Mouse (Mus musculus) heart, postnatal 25 days (tissue): Measurements from ENCODE around the gene Zbtb37. TPM values are rescaled to one million over a fixed set of nuclear protein-coding genes. Genes with fewer than 3 reads are reported as not detected.

Experiments
- DNase-seq: peaks from one replicate; pipeline ENCODE4 v3.0.0; 2022; ENCODE audit warnings: low spot score
- intact Hi-C: fragments of 180-260 bp; cut with DNase I; formaldehyde crosslinking; loops from one replicate; pipeline ENCODE4 v1.15.1; 2025
- total RNA-seq, 2 experiments: library from RNA; stranded (reverse); gene quantifications; 2 replicates each; pipeline ENCODE4 v1.2.3; 2021

Gene Zbtb37
- total RNA-seq = 10 to 100 TPM; 10.3 to 12.0 TPM

DNA sequence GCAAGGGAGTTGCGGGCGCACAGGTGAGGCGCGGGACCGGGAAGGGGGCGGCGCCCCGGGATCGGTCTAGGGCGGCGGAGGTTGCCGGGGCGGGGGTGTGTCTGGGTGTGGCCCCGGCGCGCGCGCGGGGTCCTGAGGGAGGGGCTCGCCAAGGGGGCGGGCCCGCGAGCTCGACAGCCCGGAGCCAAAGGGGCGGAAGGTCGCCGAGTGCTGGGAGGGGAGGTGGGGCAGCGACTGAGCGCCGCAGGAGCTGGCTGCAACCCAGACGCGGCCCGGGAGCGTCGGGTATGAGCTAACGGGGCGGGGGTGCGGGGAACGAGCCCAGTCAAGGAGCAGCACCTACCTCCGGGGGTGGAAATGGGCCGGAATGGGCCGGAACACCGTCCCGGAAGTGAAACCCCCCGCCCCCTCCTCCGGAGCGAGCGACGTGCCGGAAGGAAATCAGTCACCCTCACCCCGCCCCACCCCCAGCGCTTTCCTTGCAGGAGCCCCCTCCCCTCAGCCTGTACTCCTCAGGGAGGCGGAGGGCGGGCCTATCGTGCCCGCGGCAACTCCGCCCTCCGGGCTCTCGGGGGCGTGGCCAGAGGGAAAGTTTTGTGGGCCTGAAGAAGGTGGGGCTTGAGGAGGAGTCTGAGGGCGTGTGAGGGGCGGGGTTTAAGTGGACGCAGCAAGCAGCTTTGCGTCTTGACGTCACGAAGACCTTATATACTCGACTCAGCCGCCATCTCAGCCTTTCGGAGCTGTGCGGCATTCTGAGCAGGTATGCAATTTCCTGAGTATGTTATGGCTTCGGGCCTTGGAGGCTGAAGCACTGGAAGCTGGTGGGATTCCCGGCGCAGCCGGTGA, at the start of gene Zbtb37:
Gene Zbtb37, minus strand, starts transcription at position 415 of the 846 bp plus-strand sequence.
- intact Hi-C loops = loop anchor here (5.0 kb wide), 2 partner anchors 98 to 242 kb away; partner anchors contain the start of genes Klhl20 and Rabgap1l
- DNase-seq = peak; percentile 96

DNA sequence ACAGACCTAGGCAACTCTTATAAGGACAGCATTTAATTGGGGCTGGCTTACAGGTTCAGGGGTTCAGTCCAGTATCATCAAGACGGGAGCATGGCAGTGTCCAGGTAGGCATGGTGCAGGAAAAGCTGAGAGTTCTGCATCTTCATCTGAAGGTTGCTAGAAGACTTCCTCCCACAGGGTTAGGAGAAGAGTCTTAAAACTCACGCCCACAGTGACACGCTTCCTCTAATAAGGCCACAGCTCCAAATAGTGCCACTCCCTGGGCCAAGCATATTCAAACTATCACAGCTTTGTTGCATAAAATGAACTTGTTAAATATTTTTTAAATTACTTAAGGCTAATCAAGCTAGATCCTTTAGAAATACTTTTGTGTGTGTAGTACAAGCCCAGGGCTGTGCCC, 42.6 kb upstream of the Zbtb37 start:
- DNase-seq = no peak
- intact Hi-C loops = no loop called here

DNA sequence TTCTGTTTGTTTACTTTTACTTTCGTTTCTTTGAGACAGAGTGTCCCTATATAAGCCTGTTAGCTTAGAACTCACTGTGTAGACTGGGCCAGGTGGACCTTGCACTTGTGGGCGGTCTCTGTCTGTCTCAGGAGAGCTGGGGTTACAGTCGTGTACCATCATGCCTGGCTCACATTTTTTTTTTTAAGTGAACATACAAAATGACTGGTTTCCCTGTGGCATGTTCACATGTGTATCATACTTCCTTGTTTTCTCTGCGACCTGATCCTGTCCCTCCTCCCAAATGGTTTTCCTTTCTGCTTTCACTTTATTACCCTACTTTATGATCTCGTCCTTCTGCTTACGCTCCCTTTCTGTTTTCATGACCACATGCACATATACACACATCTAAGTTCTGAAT, 41.6 kb upstream of the Zbtb37 start:
- DNase-seq = no peak
- intact Hi-C loops = no loop called here

DNA sequence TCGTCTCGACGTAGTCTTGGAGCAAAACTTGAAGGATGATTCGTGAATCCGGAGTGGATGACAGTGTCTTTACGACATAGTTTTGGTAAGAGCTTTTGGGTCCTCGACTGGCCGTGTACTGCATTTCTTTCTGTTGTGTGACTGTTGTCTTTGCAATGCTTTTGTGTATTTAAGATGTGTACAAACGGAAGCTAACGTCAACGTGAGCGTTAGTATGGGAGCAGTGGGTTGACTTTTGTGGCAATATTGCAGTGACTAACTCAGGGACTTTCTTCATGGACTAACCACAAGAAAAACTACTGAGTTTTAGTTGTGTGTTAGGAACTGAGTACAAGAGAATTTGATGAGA, 36.6 kb upstream of the Zbtb37 start:
- intact Hi-C loops = loop anchor here (2.0 kb wide), 1 partner anchor 34 kb away; no protein-coding TSS in a partner anchor
- DNase-seq = no peak

DNA sequence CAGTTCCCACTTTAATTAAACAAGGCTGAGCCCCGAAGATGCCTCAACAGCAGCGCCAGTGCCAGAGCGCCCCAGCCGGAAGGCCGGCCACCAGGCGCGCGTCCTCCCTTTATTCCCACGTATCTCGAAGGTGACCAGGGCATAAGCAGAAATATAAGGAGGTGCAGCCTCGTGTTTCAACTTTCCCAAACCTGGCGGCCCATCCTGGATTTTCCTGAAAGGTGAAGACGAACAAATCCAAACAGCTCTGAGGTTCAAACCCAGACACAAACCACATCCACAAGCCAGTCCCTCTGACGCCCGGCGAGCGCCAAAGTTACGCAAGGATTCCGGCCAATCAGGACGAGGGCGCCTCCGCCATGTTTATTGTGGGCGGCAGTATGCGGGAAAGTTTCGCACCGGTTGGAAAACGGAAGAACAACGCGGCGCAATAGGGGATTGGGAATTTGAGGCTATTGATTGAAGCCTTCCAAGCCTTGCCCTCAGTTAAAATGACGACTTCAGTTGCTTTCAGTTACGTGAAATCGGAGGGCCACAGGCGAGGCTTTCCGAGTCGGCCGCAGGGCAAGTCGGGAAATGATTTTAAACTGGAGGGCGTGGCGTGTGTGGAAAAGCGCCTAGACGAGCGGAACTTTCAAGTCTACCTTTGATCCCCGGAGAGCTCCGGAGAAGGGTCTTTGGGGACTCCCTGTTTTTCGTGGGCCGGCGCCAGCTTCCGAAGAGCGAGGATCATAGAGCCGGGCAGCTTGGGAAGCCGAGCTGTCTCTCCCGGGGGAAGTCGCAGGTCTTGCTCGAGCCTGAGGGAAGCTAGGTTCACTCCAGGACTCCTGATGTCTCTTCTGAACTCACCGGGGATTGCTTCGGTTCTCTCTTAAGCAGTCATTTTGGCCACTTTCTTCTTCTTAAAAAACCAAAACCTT, 36.0 kb upstream of the Zbtb37 start, which contains the start of the genes Dars2 and Cenpl:
Gene Dars2, minus strand, starts transcription at position 307 of the 920 bp plus-strand sequence.
Gene Cenpl, plus strand, starts transcription at position 362 of the 920 bp plus-strand sequence.
- intact Hi-C loops = loop anchor here (2.0 kb wide), 1 partner anchor 34 kb away; no protein-coding TSS in a partner anchor
- DNase-seq = peak; percentile 94

DNA sequence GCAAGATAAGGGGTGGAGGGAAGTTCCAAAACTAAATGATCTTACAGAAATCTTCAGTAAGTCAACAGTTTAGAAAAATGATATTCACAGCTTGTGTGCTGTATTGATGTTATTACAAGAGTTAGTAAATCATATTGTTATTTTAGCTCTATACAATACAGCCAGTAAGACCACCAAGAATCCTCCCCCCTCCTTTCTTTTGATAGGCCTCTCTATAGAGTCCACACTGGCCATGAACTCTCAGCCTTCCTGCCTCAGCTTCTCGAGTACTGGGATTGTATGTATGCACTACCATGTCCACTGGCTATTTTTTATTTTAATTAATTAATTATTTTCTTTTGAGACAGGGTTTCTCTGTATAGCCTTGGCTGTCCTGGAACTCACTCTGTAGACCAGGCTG, 28.7 kb upstream of the Zbtb37 start:
- intact Hi-C loops = no loop called here
- DNase-seq = no peak

DNA sequence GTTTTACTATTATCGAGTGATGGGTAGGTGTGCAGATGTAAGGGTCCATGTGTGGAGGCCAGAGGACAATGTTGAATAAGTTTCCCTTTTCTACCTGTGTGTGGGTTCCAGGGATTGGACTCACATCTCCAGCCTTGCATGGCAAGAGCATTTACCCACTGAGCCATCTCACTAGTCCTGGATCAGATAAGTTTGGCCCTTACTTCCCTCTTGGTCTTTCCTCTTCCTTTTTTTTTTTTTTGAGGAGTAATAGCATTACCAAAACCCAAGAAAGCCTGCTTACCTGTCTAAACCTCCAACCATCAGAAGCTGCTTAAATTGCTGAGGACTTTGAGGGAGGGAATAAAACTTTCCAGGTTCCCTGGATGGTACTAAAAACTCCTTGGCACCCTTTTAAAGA, 22.5 kb upstream of the Zbtb37 start:
- intact Hi-C loops = no loop called here
- DNase-seq = no peak

DNA sequence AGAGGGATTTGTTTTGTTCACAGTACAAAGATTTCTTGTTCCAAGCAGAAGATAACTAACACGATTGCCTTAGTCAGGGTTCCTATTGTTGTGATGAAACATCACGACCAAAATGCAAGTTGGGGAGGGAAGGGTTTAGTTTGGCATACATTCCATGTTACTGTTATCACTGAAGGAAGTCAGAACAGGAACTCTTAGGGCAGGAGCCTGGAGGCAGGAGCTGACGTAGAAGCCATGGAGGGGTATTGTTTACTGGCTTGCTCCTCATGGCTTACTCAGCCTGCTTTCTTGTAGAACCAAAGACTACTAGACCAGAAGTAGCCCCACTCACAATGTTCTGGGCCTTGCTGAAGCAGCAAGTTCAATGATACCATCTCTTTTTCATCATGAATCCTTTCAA, 12.3 kb upstream of the Zbtb37 start:
- intact Hi-C loops = no loop called here
- DNase-seq = no peak

DNA sequence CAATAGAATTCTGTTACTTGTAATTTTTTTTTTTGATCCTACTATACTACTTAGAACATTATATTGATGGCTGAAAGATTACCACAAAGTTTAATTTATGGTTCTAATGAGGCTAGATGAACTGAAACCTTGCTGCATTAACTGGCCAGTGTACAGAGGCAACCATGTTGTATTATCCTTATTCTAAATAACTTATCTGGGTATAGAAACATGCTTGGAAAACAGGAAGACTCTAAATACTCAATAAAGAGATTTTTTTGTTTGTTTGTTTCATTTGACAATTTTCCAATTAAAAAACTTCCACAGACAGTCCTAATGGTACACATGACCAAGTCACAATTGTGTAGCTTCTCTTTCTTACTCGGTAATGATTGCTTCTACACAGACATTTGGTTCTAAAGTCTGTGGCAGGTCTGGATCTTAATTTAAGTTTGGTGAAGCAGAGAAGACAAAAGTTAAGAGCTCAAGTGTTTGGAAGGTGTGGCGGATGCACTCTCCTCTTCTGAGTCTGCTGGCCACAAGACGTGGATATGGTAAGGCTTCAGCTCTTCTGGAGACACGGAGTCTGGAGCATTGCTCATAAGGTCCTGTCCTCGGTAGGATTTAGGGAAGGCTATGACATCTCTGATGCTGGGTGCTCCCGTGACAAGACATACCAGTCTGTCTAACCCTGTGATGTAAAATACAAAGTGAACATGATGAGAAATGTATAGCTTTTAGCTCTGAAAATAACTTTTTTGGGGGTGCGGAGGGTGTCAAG, 6.8 kb upstream of the Zbtb37 start:
- intact Hi-C loops = no loop called here
- no peak for DNase-seq

DNA sequence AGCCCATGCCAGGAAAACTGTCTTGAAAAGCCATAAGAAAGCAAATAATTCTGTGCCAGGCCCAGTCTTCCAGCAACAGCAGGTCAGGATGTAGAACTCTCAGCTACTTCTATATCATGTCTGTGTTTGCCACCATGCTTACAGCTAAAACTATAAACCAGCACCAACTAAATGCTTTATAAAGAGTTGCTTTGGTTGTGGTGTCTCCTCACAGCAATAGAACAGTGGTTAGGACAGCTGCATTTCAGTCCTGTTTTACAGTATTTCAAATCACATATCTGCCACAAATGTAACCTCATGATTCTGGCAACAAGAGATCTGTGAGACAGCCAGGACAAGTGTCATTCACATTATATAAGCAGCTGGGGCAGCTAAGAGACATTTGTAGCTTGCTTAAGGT, 6.2 kb upstream of the Zbtb37 start:
- intact Hi-C loops = no loop called here
- no peak for DNase-seq

DNA sequence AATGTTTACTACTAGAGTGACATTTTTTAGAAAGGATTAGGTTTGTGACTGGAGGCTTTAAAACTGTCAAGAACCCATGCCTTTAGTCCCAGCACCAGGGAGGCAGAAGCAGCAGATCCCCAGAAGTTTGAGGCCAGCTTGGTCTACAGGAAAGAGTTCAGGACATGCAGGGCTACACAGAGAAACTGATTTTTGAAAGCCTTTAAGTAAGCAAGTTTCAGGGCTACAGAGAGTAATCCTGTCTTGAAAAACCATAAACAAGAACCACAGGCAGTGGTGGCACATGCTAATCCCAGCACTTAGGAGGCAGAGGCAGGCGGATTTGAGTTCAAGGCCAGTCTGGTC, 5.7 kb upstream of the Zbtb37 start:
- no peak for DNase-seq
- intact Hi-C loops = no loop called here

DNA sequence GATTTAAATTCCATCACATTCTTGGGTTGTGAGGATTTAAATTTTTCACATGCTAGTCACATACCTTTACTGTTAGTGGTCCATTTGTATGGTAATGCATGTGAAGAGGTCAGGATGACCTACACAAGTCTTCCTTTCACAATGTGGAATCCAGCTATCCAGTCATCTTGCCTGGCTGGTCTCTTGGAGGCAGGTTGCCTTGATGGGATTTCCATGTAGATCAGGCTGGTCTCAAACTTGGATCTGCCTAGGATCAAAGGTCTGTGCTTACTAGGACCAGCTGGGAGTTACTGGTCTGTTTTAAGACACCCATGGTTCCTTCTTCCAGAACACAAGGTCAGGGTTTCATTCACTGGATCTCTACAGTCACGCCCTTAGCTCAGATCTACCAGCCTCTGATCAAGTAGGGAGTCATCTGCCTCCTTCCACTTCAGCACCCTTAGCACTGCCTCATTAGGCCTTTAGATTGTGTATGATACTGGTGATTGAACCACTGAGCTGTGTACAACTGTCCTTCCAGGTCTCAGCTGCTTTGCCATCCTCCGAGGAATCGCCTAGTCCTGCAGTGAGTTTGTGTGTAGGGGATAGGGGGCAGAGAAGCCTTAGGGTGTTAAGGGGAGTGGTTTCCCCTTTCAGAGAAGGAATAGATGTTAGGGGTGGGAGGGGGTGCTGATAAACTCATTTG, 5.2 kb upstream of the Zbtb37 start:
- intact Hi-C loops = no loop called here
- DNase-seq = no peak

DNA sequence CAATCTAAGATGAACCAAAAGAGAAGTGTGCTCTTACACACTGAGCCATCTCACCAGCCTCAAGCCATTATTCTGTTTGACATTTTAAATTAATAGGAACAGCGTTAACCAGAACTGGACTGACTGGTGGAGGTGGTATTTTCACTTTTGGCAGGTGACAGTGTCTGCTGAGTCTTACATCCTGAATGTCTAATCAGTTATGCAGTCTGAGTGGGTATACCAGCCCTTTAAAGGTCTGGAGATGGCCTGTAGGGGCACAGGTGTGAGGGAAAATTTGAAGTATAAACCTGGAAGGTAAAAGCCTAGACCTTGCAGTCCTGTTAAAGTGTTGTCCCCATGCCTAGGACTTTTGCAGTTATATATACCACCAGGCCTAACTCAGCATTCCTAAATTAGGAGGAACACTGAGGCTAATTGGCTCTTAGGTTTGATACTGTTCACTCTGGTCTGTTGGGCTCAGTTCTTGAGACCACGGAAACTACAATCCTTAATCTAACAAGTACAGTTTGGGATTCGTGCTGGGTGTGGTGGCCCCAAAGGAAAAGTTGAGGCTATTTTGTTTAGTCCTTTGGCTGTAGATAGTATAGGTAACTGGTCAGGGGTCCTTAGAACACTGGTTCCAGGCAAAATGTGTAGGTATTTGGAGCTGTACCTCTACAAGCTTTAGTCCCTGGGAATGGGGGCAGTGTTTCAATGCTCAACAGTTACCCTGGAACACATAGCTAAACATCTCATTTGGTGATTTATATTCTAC, 4.5 kb upstream of the Zbtb37 start:
- intact Hi-C loops = no loop called here

DNA sequence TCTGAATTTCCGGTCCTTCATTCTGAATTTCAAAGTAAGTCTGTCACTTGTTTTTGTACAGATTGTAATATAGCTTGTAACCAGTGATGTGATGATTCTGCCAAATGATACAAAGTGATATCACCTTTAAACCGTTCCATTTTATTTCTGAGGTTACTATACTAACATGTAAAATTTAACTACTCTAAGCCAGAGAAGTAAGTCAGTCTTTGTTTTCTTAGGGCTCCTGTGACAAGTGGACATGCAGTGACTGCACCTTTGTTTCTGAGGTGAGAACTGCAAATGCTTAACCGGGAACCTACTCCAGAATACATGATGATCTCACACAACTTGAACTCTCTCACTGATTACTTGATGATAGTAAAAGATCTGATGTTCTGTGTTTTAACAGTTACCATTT, 3.4 kb upstream of the Zbtb37 start:
- no peak for DNase-seq
- intact Hi-C loops = no loop called here

More for the DNA sequence above, 4.5 kb upstream of the Zbtb37 start:
- DNase-seq = no peak

DNA sequence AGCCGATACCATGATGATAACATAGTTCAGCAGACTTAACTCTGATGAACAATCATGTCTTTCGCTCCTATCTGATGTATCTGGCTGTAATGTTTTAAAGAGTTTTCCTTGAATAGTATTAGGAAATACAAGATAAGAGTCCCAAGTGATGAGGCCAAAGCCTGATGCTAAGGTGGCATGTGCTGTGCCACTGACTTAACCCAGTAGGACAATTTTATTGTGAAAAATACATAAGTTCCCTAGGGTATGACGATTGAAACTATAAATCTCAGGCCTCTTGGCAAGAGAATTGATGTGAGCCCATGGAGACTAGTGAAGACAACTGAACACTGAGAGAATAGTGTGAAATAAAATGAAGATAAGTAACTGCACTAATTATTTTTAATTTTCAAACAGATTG, 3.0 kb upstream of the Zbtb37 start:
- intact Hi-C loops = loop anchor here (2.0 kb wide), 2 partner anchors 33 to 131 kb away; partner anchors contain the start of genes Cenpl, Dars2 and Rc3h1
- no peak for DNase-seq

DNA sequence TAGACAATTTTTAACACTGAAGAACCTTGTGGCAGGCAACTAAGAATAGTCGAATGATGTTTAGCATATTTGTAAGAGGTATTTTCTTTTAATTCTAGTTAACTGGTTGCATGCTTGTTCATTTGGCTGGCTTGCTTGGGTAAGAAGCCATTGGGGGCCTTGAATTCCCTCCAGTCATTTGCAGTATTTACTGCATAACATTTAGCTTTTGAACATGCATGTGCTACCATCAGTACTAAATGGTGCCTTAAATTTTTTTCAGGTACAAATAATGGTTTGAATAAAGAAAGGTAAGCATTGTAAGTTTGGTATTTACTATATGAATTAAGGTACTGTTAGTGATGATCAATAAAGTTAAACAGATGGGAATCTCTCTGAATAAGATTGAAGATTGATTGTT, 2.4 kb upstream of the Zbtb37 start:
- intact Hi-C loops = loop anchor here (2.0 kb wide), 2 partner anchors 34 to 130 kb away; partner anchors contain the start of genes Cenpl, Dars2 and Rc3h1
- DNase-seq = no peak

DNA sequence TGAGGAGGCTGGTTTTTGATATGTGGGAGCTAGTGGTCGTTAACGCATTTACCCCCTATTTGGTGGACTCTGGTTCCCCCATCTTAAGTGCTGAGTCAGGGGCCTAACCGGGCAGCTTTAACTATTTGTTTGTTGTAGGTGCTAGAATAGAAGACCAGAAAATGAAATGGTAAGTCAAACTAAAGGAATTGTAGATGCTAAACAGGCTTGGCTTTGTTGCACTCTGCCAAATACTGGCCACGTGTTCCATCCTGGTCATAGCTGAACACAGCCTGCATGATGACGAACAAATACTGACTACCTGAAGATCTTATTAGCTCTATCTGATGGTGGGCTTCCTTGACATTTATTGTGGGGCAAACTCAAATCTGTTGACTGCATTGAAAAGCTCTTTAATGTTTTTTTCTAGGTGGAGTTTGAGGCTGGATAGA, 1.8 kb upstream of the Zbtb37 start:
- no peak for DNase-seq
- intact Hi-C loops = loop anchor here (2.0 kb wide), 2 partner anchors 34 to 130 kb away; partner anchors contain the start of genes Cenpl, Dars2 and Rc3h1

DNA sequence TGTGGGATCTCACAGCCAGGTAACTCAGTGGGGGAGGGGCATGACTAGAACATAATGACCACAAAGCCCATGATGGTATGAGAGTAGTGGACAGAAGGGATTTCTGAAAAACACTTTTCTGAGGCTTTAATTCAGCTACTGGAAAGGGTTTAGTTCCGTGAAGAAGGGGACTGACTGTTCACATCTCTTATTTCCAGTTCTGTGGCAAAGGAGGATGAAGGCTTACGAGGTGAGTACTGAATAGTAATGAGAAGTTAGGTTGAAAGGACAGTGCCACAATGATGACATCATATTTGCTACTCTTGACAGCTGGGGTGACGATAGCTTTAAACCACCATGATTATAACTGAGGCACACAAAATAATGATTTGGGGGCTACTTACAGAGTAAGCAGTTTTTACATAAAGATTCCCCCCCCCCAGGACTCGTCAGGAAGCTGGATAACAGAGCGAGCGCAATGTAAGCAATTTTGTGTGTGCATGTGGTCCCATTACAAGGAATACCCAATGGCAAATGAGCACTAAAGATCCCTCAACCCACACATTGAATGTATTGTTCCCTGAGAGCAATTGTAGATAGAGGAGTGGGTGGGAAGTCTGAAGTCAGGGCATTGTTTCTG, 1.2 kb upstream of the Zbtb37 start:
- no peak for DNase-seq
- intact Hi-C loops = loop anchor here (2.0 kb wide), 2 partner anchors 35 to 129 kb away; partner anchors contain the start of genes Cenpl, Dars2 and Rc3h1
